Mouse (Mus musculus): Measurements from ENCODE around the gene Zfp791. TPM values are rescaled to one million over a fixed set of nuclear protein-coding genes. Genes with fewer than 3 reads are reported as not detected.

Gene Zfp791
- total RNA-seq, 2 experiments from 2014 or later, result not detected

Other genes with a start within 250 kb of the Zfp791 start
- 16.9 and 36.9 TPM in 2 replicates for gene Gcdh, start 229.2 kb downstream of the Zfp791 start, total RNA-seq (2015; ENCODE audit: low replicate concordance)
- 22.8 and 26.2 TPM in 2 replicates for gene Gcdh, start 229.2 kb downstream of the Zfp791 start, total RNA-seq (2017; ENCODE audit: low replicate concordance)
- 262 and 325 TPM in 2 replicates for gene Klf1, start 221.2 kb downstream of the Zfp791 start, total RNA-seq (2015; ENCODE audit: low replicate concordance)
- 240 and 399 TPM in 2 replicates for gene Klf1, start 221.2 kb downstream of the Zfp791 start, total RNA-seq (2017; ENCODE audit: low replicate concordance)
- 32.7 and 33.2 TPM in 2 replicates for gene Dnase2a, start 214.5 kb downstream of the Zfp791 start, total RNA-seq (2015; ENCODE audit: low replicate concordance)
- 74.6 and 78.4 TPM in 2 replicates for gene Dnase2a, start 214.5 kb downstream of the Zfp791 start, total RNA-seq (2017; ENCODE audit: low replicate concordance)
- not detected in 2 replicates for gene Mast1, start 185.7 kb downstream of the Zfp791 start, total RNA-seq (2015; ENCODE audit: low replicate concordance)
- not detected in 2 replicates for gene Mast1, start 185.7 kb downstream of the Zfp791 start, total RNA-seq (2017; ENCODE audit: low replicate concordance)
- not detected in 2 replicates for gene Rtbdn, start 176.1 kb downstream of the Zfp791 start, total RNA-seq (2015; ENCODE audit: low replicate concordance)
- gene Rtbdn, start 176.1 kb downstream of the Zfp791 start, total RNA-seq (2017; ENCODE audit: low replicate concordance), result not detected in 2 replicates
- not detected in 2 replicates for gene Gm49661, start 153.7 kb downstream of the Zfp791 start, total RNA-seq (2015; ENCODE audit: low replicate concordance)
- gene Gm49661, start 153.7 kb downstream of the Zfp791 start, total RNA-seq (2017; ENCODE audit: low replicate concordance), result not detected in 2 replicates
- gene Prdx2, start 153.5 kb downstream of the Zfp791 start, total RNA-seq (2015; ENCODE audit: low replicate concordance), result 2,168 and 2,598 TPM in 2 replicates
- gene Prdx2, start 153.5 kb downstream of the Zfp791 start, total RNA-seq (2017; ENCODE audit: low replicate concordance), result 2,812 and 2,913 TPM in 2 replicates
- 82.6 and 141 TPM in 2 replicates for gene Rnaseh2a, start 153.3 kb downstream of the Zfp791 start, total RNA-seq (2015; ENCODE audit: low replicate concordance)
- gene Rnaseh2a, start 153.3 kb downstream of the Zfp791 start, total RNA-seq (2017; ENCODE audit: low replicate concordance), result 63.3 and 93.8 TPM in 2 replicates
- 8.0 and 12.3 TPM in 2 replicates for gene Junb, start 144.4 kb downstream of the Zfp791 start, total RNA-seq (2015; ENCODE audit: low replicate concordance)
- 10.4 and 15.1 TPM in 2 replicates for gene Junb, start 144.4 kb downstream of the Zfp791 start, total RNA-seq (2017; ENCODE audit: low replicate concordance)
- gene Hook2, start 132.5 kb downstream of the Zfp791 start, total RNA-seq (2015; ENCODE audit: low replicate concordance), result 0.42 and 0.72 TPM in 2 replicates
- 2.6 and 4.6 TPM in 2 replicates for gene Hook2, start 132.5 kb downstream of the Zfp791 start, total RNA-seq (2017; ENCODE audit: low replicate concordance)
- gene Best2, start 108.6 kb downstream of the Zfp791 start, total RNA-seq (2015; ENCODE audit: low replicate concordance), result not detected in 2 replicates
- not detected in 2 replicates for gene Best2, start 108.6 kb downstream of the Zfp791 start, total RNA-seq (2017; ENCODE audit: low replicate concordance)
- gene Asna1, start 97.8 kb downstream of the Zfp791 start, total RNA-seq (2015; ENCODE audit: low replicate concordance), result 42.8 and 69.2 TPM in 2 replicates
- 19.0 and 29.3 TPM in 2 replicates for gene Asna1, start 97.8 kb downstream of the Zfp791 start, total RNA-seq (2017; ENCODE audit: low replicate concordance)
- 143 and 183 TPM in 2 replicates for gene Trir, start 96.3 kb downstream of the Zfp791 start, total RNA-seq (2015; ENCODE audit: low replicate concordance)
- gene Trir, start 96.3 kb downstream of the Zfp791 start, total RNA-seq (2017; ENCODE audit: low replicate concordance), result 140 and 476 TPM in 2 replicates
- gene Tnpo2, start 86.2 kb downstream of the Zfp791 start, total RNA-seq (2015; ENCODE audit: low replicate concordance), result 24.9 and 35.6 TPM in 2 replicates
- 31.8 and 40.2 TPM in 2 replicates for gene Tnpo2, start 86.2 kb downstream of the Zfp791 start, total RNA-seq (2017; ENCODE audit: low replicate concordance)
- gene Fbxw9, start 63.0 kb downstream of the Zfp791 start, total RNA-seq (2015; ENCODE audit: low replicate concordance), result 4.3 and 10.5 TPM in 2 replicates
- 1.4 and 2.8 TPM in 2 replicates for gene Fbxw9, start 63.0 kb downstream of the Zfp791 start, total RNA-seq (2017; ENCODE audit: low replicate concordance)
- gene Gm5741, start 55.1 kb downstream of the Zfp791 start, total RNA-seq (2015; ENCODE audit: low replicate concordance), result not detected in 2 replicates
- not detected in 2 replicates for gene Gm5741, start 55.1 kb downstream of the Zfp791 start, total RNA-seq (2017; ENCODE audit: low replicate concordance)
- 13.4 and 15.9 TPM in 2 replicates for gene Dhps, start 51.3 kb downstream of the Zfp791 start, total RNA-seq (2015; ENCODE audit: low replicate concordance)
- 3.5 and 4.7 TPM in 2 replicates for gene Dhps, start 51.3 kb downstream of the Zfp791 start, total RNA-seq (2017; ENCODE audit: low replicate concordance)
- gene Wdr83os, start 42.4 kb downstream of the Zfp791 start, total RNA-seq (2015; ENCODE audit: low replicate concordance), result 37.7 and 66.3 TPM in 2 replicates
- 7.3 and 23.1 TPM in 2 replicates for gene Wdr83os, start 42.4 kb downstream of the Zfp791 start, total RNA-seq (2017; ENCODE audit: low replicate concordance)
- gene Wdr83, start 41.8 kb downstream of the Zfp791 start, total RNA-seq (2015; ENCODE audit: low replicate concordance), result 30.6 and 35.6 TPM in 2 replicates
- gene Wdr83, start 41.8 kb downstream of the Zfp791 start, total RNA-seq (2017; ENCODE audit: low replicate concordance), result 15.8 and 17.6 TPM in 2 replicates
- gene Man2b1, start 39.8 kb downstream of the Zfp791 start, total RNA-seq (2015; ENCODE audit: low replicate concordance), result 19.8 and 34.4 TPM in 2 replicates
- gene Man2b1, start 39.8 kb downstream of the Zfp791 start, total RNA-seq (2017; ENCODE audit: low replicate concordance), result 7.0 and 13.2 TPM in 2 replicates
- gene Cks1brt, start 28.8 kb upstream of the Zfp791 start, total RNA-seq (2015; ENCODE audit: low replicate concordance), result not detected in 2 replicates
- not detected in 2 replicates for gene Cks1brt, start 28.8 kb upstream of the Zfp791 start, total RNA-seq (2017; ENCODE audit: low replicate concordance)
- not detected in 2 replicates for gene Olfr371, start 102.9 kb upstream of the Zfp791 start, total RNA-seq (2015; ENCODE audit: low replicate concordance)
- not detected in 2 replicates for gene Olfr371, start 102.9 kb upstream of the Zfp791 start, total RNA-seq (2017; ENCODE audit: low replicate concordance)
- 132 and 186 TPM in 2 replicates for gene Orc6, start 176.5 kb upstream of the Zfp791 start, total RNA-seq (2015; ENCODE audit: low replicate concordance)
- 128 and 184 TPM in 2 replicates for gene Orc6, start 176.5 kb upstream of the Zfp791 start, total RNA-seq (2017; ENCODE audit: low replicate concordance)
- 89.0 and 125 TPM in 2 replicates for gene Vps35, start 176.7 kb upstream of the Zfp791 start, total RNA-seq (2015; ENCODE audit: low replicate concordance)
- 85.3 and 118 TPM in 2 replicates for gene Vps35, start 176.7 kb upstream of the Zfp791 start, total RNA-seq (2017; ENCODE audit: low replicate concordance)